Mouse (Mus musculus) right cerebral cortex, postnatal 36 days (tissue): ENCODE data around the gene H3f3a.
A peak's percentile ranks its signal among the peaks of the same experiment; 100 is the strongest.

Source experiments
- DNase-seq, 2 experiments: peaks; one replicate each; pipeline ENCODE4 v3.0.0; 2022; ENCODE audit warnings: low spot score in 2 of 2, mixed read lengths in 1 of 2

Gene H3f3a

GRCm38 (mm10) chr1:180783580-180783928, 30.2 kb downstream of the H3f3a start:
- DNase-seq: no peak

GRCm38 (mm10) chr1:180782906-180783579, 30.7 kb downstream of the H3f3a start:
- DNase-seq: no peak

- no peak for DNase-seq
These were observed 32.5 kb downstream of the H3f3a start for GRCm38 (mm10) chr1:180781250-180781649.

GRCm38 (mm10) chr1:180780291-180780690, 33.5 kb downstream of the H3f3a start:
- no peak for DNase-seq

GRCm38 (mm10) chr1:180778941-180779340, 34.8 kb downstream of the H3f3a start:
- no peak for DNase-seq

- DNase-seq: no peak
These were observed 35.4 kb downstream of the H3f3a start for GRCm38 (mm10) chr1:180778403-180778754.

GRCm38 (mm10) chr1:180777660-180778402, 35.9 kb downstream of the H3f3a start:
- peak; percentile 64 to 71 for DNase-seq

- no peak for DNase-seq
These were observed 36.5 kb downstream of the H3f3a start for GRCm38 (mm10) chr1:180777289-180777659.

- DNase-seq: no peak
These were observed 37.2 kb downstream of the H3f3a start for GRCm38 (mm10) chr1:180776494-180776893.

- no peak for DNase-seq
These were observed 37.8 kb downstream of the H3f3a start for GRCm38 (mm10) chr1:180775849-180776493.

GRCm38 (mm10) chr1:180775317-180775716, 38.4 kb downstream of the H3f3a start:
- no peak for DNase-seq

GRCm38 (mm10) chr1:180774664-180775063, 39.1 kb downstream of the H3f3a start:
- DNase-seq: no peak

GRCm38 (mm10) chr1:180772291-180772690, 41.5 kb downstream of the H3f3a start:
- DNase-seq: no peak

- no peak for DNase-seq
These were observed 42.0 kb downstream of the H3f3a start for GRCm38 (mm10) chr1:180771722-180772121.

GRCm38 (mm10) chr1:180771306-180771705, 42.4 kb downstream of the H3f3a start:
- no peak for DNase-seq

- DNase-seq: peak; percentile 14 to 23
These were observed 45.2 kb downstream of the H3f3a start for GRCm38 (mm10) chr1:180768334-180769168.

- DNase-seq: no peak
These were observed 46.0 kb downstream of the H3f3a start for GRCm38 (mm10) chr1:180767541-180768333.

- DNase-seq: no peak
These were observed 47.2 kb downstream of the H3f3a start for GRCm38 (mm10) chr1:180766557-180766956.

GRCm38 (mm10) chr1:180765393-180765792, 48.4 kb downstream of the H3f3a start:
- no peak for DNase-seq

GRCm38 (mm10) chr1:180763828-180764227, 49.9 kb downstream of the H3f3a start:
- DNase-seq: peak; percentile 71 to 79

GRCm38 (mm10) chr1:180763307-180763706, 50.4 kb downstream of the H3f3a start:
- DNase-seq: no peak
